Mouse (Mus musculus): ENCODE data around the gene Fam241a. TPM values are rescaled to one million over a fixed set of nuclear protein-coding genes. Genes with fewer than 3 reads are reported as not detected.

Fam241a gene
- polyA plus RNA-seq (2016; fragmentation: Nextera tagmentation; extraction: Ambion mirVana) = 11.7 and 12.2 TPM in 2 replicates

DNA sequence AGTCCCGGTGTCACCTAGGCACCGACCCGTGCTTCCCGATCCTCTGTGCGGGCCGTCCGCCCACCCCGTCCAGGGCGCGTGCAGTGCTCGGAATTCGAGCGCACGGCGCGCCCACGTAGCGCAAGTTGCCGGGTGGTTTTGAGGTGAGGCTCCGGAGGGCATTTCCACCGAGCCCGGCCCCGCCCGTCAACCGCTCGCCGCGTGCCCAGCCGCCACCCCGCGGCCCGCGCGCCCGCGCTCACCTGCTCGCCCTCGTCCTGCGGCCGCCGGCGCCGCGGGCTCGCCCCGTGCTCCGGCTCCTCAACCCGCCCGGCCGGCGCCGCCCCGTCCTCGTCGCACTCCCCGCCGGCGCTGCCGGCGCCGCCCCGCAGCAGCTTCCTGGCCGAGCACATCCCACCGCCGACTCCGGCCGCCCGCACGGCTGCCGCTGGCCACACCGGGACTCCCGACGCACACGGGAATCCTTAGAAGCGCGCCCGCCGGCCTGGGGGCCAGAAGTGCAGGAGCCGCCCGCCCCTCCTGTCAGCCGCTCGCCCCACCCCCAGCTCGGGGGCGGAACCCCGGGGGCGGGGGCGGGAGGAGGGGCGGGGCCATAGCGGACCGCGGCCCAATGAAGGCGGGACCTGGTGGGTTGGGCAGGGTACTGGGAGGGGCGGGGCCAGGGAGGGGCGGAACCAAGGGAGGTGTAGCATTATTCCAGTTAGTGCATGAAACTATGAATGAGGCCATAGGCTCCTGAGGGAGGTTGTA is at the start of gene Fam241a:
TSS of gene Fam241a (minus strand) at position 533 of the 750 bp plus-strand sequence.
- Histone ChIP-seq H3K27ac (ENCODE audit: poor library complexity, severe bottlenecking) (peak within 1 kb of the TSS; percentile 82), H3K27me3 (replicated peaks) (no peaks in the 10 kb centered on the region), H3K4me2 (peak within 1 kb of the TSS; percentile 82), H3K9ac (peak within 1 kb of the TSS; percentile 83), H3K9me3 (replicated peaks) (no peaks in the 10 kb centered on the region), H3K36me3 (no peaks in the 10 kb centered on the region), H3K4me1 (replicated peaks) (peaks cover 9% of the 10 kb centered on the region; the same call in 1 of the 2 replicates), H3K4me3 (peak within 1 kb of the TSS; percentile 97)
- 1% methylated on average over 94 of the region's 94 CpGs for WGBS
- peak; percentile 97 for ATAC-seq (ENCODE audit: insufficient number of reproducible peaks, low FRiP score)

GRCm38 (mm10) chr3:127932453-127932852 is 36.3 kb upstream of the Fam241a start:
- H3K9ac ChIP-seq = no peak overlapping the region
- H3K36me3 ChIP-seq = no peaks in the 10 kb centered on the region
- H3K4me1 ChIP-seq (replicated peaks) = peaks cover 11% of the 10 kb centered on the region; the same call in 1 of the 2 replicates
- no peak overlapping the region for H3K27ac ChIP-seq (ENCODE audit: poor library complexity, severe bottlenecking)
- ATAC-seq (ENCODE audit: insufficient number of reproducible peaks, low FRiP score) = no peak
- 90% methylated on average over 11 of the region's 11 CpGs for WGBS
- no peaks in the 10 kb centered on the region for H3K27me3 ChIP-seq (replicated peaks)
- 0 out of 2 replicates have a peak overlapping the region, but pooled peaks have one; percentile 1 for H3K4me2 ChIP-seq
- no peak overlapping the region for H3K4me3 ChIP-seq
- peaks cover 7% of the 10 kb centered on the region for H3K9me3 ChIP-seq (replicated peaks)

DNA sequence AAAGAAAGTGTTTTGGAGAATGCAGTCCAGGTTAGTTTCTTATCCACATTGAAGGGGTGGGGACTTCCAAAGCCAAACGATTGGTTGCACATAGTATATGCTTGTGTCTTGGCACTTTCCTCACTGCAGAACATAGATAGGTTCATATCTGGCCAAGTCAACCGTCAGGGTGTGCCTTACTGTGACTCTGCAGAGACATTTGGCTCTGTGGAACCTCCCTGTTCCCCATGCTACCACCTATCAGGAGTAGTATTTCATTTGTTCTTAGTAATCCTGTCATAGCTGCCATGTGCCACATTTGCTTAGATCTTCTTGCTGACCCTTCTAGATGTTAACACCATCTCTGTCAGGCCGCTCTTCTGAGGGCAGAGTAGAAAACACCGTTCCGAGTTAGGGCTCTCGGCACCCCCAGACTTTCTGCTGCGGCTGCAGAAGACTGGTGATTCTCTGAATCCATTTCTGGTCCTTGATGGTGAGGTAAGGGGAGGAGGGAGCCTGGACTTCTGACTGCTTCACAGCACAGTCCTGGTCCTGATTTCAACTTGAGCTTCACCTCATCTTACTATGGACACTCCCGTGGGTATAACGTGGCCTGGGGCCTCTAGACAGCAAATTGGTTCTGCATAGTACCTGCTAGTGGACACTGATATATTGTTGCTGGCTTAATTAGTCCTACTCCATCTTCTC is 34.3 kb upstream of the Fam241a start:
- Histone ChIP-seq H3K4me2 (peak overlapping the region; percentile 24), H3K4me1 (replicated peaks) (peaks cover 16% of the 10 kb centered on the region), H3K9me3 (replicated peaks) (peaks cover 2% of the 10 kb centered on the region; the same call in 1 of the 2 replicates), H3K36me3 (no peaks in the 10 kb centered on the region), H3K27me3 (replicated peaks) (no peaks in the 10 kb centered on the region), H3K4me3 (no peak overlapping the region), H3K9ac (no peak overlapping the region), H3K27ac (ENCODE audit: poor library complexity, severe bottlenecking) (peak overlapping the region; percentile 56)
- 62% methylated on average over 9 of the region's 9 CpGs for WGBS
- peak; percentile 96 for ATAC-seq (ENCODE audit: insufficient number of reproducible peaks, low FRiP score)

DNA sequence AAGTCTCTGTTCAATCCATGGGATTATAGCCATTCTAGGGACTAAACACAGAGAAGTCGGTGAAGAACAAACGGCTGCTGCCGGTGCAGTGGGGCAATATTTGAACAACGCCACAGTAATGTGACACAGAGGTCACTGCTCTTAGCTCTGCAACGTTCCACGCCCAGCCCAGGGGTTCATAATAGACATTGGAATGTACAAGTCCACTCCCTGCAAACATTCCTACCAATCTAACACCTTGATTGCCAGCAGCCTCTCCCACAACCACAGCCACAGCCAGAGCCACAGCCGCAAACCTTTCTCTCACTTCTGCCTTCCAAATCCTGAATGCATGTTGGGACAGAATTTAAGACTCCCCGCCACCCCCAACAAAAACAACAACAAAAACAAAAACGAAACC is 33.8 kb upstream of the Fam241a start:
- WGBS = 49% methylated on average over 9 of the region's 9 CpGs
- no peaks in the 10 kb centered on the region for H3K27me3 ChIP-seq (replicated peaks)
- peak overlapping the region; percentile 24 for H3K4me2 ChIP-seq
- H3K36me3 ChIP-seq = no peaks in the 10 kb centered on the region
- H3K27ac ChIP-seq (ENCODE audit: poor library complexity, severe bottlenecking) = peak overlapping the region; percentile 56
- ATAC-seq (ENCODE audit: insufficient number of reproducible peaks, low FRiP score) = peak; percentile 46; the same call in 1 of the 2 replicates
- no peak overlapping the region for H3K9ac ChIP-seq
- H3K9me3 ChIP-seq (replicated peaks) = no peaks in the 10 kb centered on the region
- no peak overlapping the region for H3K4me3 ChIP-seq
- peaks cover 16% of the 10 kb centered on the region for H3K4me1 ChIP-seq (replicated peaks)

DNA sequence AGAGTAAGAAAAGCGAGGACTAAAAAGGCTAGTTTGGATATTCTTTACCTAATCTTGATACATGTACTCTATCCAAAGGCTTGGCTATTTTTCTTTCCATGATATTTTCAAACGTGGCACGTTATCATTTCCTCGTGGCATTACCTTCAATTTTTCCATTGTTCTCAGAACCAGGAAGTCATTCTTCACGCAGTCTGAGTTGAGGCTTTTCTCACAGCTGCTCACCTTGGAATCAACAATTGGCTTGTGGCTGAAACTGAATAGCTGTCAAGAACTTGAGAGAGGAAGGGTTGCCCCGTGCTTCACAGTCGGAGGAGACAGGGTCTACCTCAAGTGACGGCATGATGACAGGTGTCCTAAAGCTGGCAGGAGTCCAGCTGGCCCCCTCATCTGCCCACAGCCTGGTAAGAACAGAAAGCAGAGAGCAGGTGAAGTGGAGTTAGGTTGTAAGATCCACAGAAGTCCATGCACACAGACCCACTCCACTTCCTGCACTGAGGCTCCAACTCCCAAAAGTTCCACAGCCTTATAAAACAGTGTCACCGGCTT is 30.6 kb upstream of the Fam241a start:
- no peak overlapping the region for H3K4me2 ChIP-seq

GRCm38 (mm10) chr3:127924464-127924863 is 28.3 kb upstream of the Fam241a start:
- H3K9me3 ChIP-seq (replicated peaks) = no peaks in the 10 kb centered on the region
- ATAC-seq (ENCODE audit: insufficient number of reproducible peaks, low FRiP score) = no peak
- H3K4me3 ChIP-seq = no peak overlapping the region
- peaks cover 7% of the 10 kb centered on the region for H3K4me1 ChIP-seq (replicated peaks)
- H3K36me3 ChIP-seq = no peaks in the 10 kb centered on the region
- no peak overlapping the region for H3K9ac ChIP-seq
- no peak overlapping the region for H3K4me2 ChIP-seq
- H3K27me3 ChIP-seq (replicated peaks) = no peaks in the 10 kb centered on the region
- no peak overlapping the region for H3K27ac ChIP-seq (ENCODE audit: poor library complexity, severe bottlenecking)
- WGBS = 62% methylated on average over 2 of the region's 2 CpGs

More for the DNA sequence above, 30.6 kb upstream of the Fam241a start:
- Histone ChIP-seq H3K4me3 (no peak overlapping the region), H3K27me3 (replicated peaks) (no peaks in the 10 kb centered on the region), H3K9me3 (replicated peaks) (no peaks in the 10 kb centered on the region), H3K4me1 (replicated peaks) (peaks cover 16% of the 10 kb centered on the region), H3K36me3 (no peaks in the 10 kb centered on the region), H3K27ac (ENCODE audit: poor library complexity, severe bottlenecking) (no peak overlapping the region), H3K9ac (no peak overlapping the region)
- ATAC-seq (ENCODE audit: insufficient number of reproducible peaks, low FRiP score) = no peak
- WGBS = 44% methylated on average over 9 of the region's 9 CpGs

DNA sequence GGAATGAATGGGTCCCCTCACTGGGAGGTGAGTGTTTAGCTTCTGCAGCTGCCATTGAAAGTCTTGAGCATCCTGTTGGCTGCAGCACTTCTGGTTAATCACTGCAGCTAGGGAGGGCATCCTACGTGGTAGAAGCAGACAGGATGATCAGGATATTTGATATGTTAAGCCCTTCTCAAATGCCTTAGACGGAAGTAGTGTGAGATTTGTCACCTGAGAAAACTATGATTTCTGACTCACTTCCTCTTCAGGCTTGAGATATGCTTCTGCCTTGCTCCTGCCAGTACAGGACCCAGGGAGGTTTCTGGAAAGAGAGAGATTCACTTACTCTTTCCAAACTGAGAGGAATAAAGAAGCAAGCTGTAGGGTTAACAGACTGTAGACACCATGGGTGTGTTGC is 27.1 kb upstream of the Fam241a start:
- Histone ChIP-seq H3K4me3 (no peak overlapping the region), H3K4me1 (replicated peaks) (peaks cover 5% of the 10 kb centered on the region; the same call in 1 of the 2 replicates), H3K9ac (no peak overlapping the region), H3K9me3 (replicated peaks) (no peaks in the 10 kb centered on the region), H3K36me3 (no peaks in the 10 kb centered on the region), H3K4me2 (no peak overlapping the region), H3K27me3 (replicated peaks) (no peaks in the 10 kb centered on the region), H3K27ac (ENCODE audit: poor library complexity, severe bottlenecking) (no peak overlapping the region)
- 42% methylated on average over 2 of the region's 2 CpGs for WGBS
- no peak for ATAC-seq (ENCODE audit: insufficient number of reproducible peaks, low FRiP score)

GRCm38 (mm10) chr3:127922125-127922524 is 26.0 kb upstream of the Fam241a start:
- Histone ChIP-seq H3K27me3 (replicated peaks) (no peaks in the 10 kb centered on the region), H3K9me3 (replicated peaks) (no peaks in the 10 kb centered on the region), H3K27ac (ENCODE audit: poor library complexity, severe bottlenecking) (no peak overlapping the region), H3K36me3 (no peaks in the 10 kb centered on the region), H3K4me2 (no peak overlapping the region), H3K9ac (no peak overlapping the region), H3K4me1 (replicated peaks) (peaks cover 5% of the 10 kb centered on the region; the same call in 1 of the 2 replicates), H3K4me3 (no peak overlapping the region)
- ATAC-seq (ENCODE audit: insufficient number of reproducible peaks, low FRiP score) = no peak
- 64% methylated on average over 5 of the region's 5 CpGs for WGBS

- 0 out of 2 replicates have a peak, but pooled peaks cover 3% of the 10 kb centered on the region for H3K4me1 ChIP-seq (replicated peaks)
- H3K27me3 ChIP-seq (replicated peaks) = no peaks in the 10 kb centered on the region
- H3K27ac ChIP-seq (ENCODE audit: poor library complexity, severe bottlenecking) = no peak overlapping the region
- no peaks in the 10 kb centered on the region for H3K36me3 ChIP-seq
- ATAC-seq (ENCODE audit: insufficient number of reproducible peaks, low FRiP score) = no peak
- 74% methylated on average over 9 of the region's 9 CpGs for WGBS
- no peak overlapping the region for H3K4me2 ChIP-seq
- no peaks in the 10 kb centered on the region for H3K9me3 ChIP-seq (replicated peaks)
- H3K4me3 ChIP-seq = no peak overlapping the region
- H3K9ac ChIP-seq = no peak overlapping the region
Observed at GRCm38 (mm10) chr3:127917999-127918661, 22.0 kb upstream of the Fam241a start.

DNA sequence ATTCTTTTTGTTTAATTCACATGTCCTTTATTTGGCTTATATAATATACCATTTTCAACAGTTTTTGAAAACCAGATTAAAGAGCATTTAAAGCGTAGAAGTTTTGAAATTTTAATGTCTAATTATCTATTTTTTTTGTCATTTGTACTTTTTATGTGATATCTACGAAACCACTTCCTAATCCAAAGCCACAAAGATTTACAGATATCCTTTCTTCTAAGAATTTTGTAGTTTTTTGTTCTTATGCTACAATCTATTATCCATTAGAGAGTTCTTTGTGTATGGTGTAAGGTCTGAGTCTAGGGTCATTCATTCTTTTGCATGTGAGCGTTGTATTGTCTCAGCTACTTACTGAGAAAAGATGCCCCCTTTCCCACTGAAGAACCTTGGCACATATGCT is 21.4 kb upstream of the Fam241a start:
- no peak overlapping the region for H3K9ac ChIP-seq
- 86% methylated on average over 3 of the region's 3 CpGs for WGBS

More for the DNA sequence above, 21.4 kb upstream of the Fam241a start:
- Histone ChIP-seq H3K27ac (ENCODE audit: poor library complexity, severe bottlenecking) (no peak overlapping the region), H3K9me3 (replicated peaks) (no peaks in the 10 kb centered on the region), H3K4me1 (replicated peaks) (0 out of 2 replicates have a peak, but pooled peaks cover 3% of the 10 kb centered on the region), H3K36me3 (no peaks in the 10 kb centered on the region), H3K4me3 (no peak overlapping the region), H3K4me2 (no peak overlapping the region), H3K27me3 (replicated peaks) (no peaks in the 10 kb centered on the region)
- no peak for ATAC-seq (ENCODE audit: insufficient number of reproducible peaks, low FRiP score)
